Mouse (Mus musculus) neutrophil, adult 5-6 weeks (primary cell): ENCODE data around the gene Pla1a. TPM values are rescaled to one million over a fixed set of nuclear protein-coding genes. Genes with fewer than 3 reads are reported as not detected.
"Not testable (repeated sequence)": the region's sequence is repeated elsewhere in the genome, so short reads cannot be mapped to it uniquely, and the experiment has no call there.

Experiments
- ATAC-seq: fragments of 151-379, 151-347 bp; 2 replicates; pipeline ENCODE4 v1.8.0; 2017; ENCODE audit warnings: mild to moderate bottlenecking, moderate TSS enrichment; ENCODE audit not compliant: insufficient number of reproducible peaks, poor library complexity, low FRiP score, severe bottlenecking; ENCODE audit errors: extremely low read depth
- total RNA-seq: library from RNA; stranded (forward); fragments of 200-1000 nt; gene quantifications from 2 replicates; pipeline ENCODE4 v1.2.3, GENCODE M21; 2017

Pla1a gene
- total RNA-seq, 1 experiment from 2014 or later: 0.47 TPM

DNA sequence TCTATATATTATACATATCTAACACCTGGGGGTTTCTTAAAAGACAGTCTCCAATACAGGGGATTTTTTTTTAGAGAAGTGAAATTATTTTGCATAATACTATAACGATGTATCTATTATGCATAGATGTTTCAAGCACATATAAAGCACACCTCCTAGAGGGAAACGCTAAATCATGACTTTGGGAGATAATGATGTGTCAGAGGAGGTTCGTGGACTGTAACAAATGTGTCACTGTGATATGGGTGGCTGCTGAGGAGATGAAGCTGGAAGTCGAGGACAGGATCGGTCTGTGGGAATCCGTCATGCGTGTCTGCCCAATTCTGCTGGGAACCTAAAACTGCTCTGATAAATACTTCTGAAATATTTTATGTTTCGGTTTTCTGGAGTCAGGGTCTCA is 28.8 kb upstream of the Pla1a start:
- ATAC-seq: peak; percentile 33; the same call in 1 of the 2 replicates

DNA sequence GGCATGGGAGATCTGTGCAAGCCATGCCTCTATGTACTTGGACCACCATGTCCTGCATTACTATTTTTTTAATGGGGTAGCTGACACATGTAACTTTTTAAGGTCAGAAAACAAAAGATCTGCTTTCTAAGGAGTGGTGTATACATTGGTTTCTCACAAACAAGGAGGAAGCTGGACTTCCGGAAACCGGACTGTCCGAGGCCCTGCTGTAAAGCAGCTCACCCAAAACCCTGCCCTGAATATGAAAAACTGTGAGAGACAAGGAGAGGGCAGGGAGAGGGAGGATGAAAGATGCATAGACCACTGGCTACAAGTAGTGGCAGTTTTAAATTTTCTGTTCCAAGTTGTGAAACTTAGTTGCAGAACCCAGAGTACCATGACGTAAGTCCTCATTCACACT is 27.0 kb upstream of the Pla1a start:
- no peak for ATAC-seq

DNA sequence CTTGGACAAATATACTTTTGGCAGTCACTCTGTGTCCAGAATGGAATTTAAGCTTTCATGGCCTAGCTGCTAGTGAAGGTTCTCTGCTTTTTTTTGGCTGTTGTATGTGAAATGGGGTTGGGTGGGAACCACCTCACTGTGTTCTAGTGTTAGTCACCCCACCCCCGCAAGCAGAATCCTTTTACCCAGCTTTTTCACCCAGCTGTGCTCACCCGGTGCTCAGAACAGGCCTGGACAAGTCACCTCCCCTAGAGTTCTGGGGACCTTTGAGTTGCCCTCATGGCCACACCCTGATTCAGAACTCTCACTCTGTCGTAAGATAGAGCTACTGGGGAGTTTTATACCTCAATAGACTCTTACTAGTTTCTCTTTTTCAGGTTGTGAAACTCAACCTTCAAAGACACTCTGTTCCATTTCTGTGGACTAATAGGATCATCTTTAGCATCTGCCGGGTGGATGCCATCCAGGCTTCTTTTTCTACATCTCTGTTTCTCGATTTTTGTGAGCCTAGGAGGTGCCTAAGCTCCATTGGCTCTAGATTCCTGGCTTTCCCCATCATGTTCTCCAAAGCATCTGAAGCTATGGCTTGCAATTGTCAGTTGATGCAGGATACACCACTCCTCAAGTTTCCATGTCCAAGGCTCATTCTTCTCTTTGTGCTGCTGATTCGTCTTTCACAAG is 25.8 kb upstream of the Pla1a start:
- peak; percentile 53 for ATAC-seq

GRCm38 (mm10) chr16:38456812-38457567 is 24.0 kb upstream of the Pla1a start:
- ATAC-seq: peak; percentile 56

DNA sequence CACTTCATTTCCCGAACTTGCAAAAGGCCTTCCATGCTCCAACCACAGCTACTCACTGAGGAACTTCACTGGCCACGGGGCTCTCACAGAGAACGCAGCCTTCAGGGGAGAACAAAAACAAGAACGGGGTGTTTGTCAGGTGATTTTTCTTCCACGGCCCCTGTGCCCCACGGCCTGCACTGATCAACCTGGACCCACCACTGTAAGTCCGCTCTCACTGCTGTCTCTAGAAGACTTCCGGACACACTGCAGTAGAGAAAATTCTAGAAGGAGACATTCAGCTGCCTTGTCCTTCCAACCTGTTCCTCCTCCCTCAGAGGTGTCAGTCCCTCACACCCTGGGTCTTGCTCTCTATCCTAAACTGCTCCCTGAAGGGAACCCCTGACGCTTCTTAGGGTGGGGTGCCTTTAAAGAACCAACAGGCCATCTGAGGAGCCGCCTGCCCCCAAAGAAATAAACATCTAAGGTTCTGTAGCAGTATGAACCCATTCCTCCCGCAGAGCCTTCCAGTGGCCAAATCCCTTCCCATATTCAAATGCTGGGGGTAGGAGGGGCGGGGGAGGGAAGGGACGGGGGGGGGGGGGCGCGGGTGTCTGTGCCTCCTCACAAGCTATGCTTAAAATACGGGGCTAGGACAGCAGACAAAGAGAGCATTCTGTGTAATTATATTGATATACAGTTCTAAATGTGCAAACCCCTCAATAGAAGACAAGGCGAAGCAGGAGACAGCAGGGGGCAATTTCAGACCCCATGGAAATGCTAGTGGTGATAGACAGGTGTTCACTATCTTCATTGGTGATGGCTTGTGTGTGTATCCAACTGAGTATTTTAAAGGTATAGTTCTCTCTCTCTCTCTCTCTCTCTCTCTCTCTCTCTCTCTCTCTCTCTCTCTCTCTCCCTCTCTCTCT is 22.8 kb upstream of the Pla1a start, which contains the start of gene Cd80:
TSS of gene Cd80 (plus strand) at position 51 of the 908 bp plus-strand sequence.
- ATAC-seq: no peak

- no peak for ATAC-seq
These were observed 21.7 kb upstream of the Pla1a start for GRCm38 (mm10) chr16:38454533-38455254.

GRCm38 (mm10) chr16:38453952-38454351 is 21.0 kb upstream of the Pla1a start:
- ATAC-seq: no peak

GRCm38 (mm10) chr16:38453203-38453553 is 20.2 kb upstream of the Pla1a start:
- no peak for ATAC-seq

- ATAC-seq: peak; percentile 76
These were observed 19.7 kb upstream of the Pla1a start, which contains the start of gene Adprh for GRCm38 (mm10) chr16:38452442-38453202. Gene Adprh, minus strand, starts transcription at chr16:38452703.

GRCm38 (mm10) chr16:38451421-38452205 is 18.7 kb upstream of the Pla1a start:
- no peak for ATAC-seq

DNA sequence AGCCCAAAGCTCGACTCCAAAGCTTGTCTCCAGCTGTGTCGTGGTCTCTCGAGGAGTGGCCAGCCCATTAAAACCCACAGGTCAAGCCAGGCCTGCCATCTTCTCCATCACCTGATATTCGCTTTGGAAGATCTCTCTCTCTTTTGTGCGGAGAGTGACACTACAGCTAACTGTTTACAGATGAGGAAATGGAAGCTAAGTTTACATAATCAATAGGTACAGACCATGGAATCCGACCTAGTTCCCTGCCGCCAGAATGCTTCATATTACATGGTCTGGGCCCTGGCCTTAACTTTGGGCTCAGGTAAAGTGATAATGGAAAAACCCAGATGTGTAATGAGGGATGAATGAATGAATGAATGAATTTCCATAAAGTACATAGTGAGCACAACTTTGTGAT is 17.8 kb upstream of the Pla1a start:
- ATAC-seq: no peak

DNA sequence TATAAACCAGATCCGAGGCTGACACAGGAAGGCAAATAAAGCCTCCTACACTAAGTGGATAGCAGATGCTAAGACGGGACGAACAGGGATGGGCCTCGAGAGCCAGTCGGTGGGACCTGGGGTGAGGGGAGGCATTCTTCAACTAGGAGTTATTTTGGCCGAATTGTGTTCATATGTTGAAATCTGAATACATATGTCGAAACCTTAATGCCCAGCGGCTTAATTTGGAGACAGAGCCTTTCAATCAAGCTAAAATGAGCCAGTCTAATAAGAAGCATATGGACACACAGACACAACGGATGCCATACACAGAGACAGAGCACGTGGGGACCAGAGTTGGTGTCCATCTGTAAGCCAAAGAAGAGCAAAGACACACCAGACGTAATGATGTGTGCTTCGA is 15.5 kb upstream of the Pla1a start:
- ATAC-seq: no peak

GRCm38 (mm10) chr16:38447366-38447765 is 14.4 kb upstream of the Pla1a start:
- ATAC-seq: no peak

DNA sequence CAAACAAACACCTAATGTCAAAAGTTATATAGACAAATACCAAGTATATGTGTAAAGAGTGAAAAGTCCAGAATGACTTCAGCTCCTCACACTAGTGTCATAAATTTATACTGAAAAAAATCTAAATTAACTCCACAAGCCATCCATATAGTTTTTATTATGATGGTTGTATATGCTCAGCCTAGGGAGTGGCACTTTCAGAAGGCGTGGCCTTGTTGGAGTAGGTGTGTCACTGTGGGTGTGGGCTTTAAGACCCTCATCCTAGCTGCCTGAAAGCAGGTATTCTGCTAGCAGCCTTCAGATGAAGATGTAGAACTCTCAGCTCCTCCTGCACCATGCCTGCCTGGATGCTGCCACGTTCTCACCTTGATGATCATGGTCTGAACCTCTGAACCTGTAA is 13.2 kb upstream of the Pla1a start:
- ATAC-seq: not testable (repeated sequence)

GRCm38 (mm10) chr16:38445576-38445975 is 12.6 kb upstream of the Pla1a start:
- no peak for ATAC-seq

DNA sequence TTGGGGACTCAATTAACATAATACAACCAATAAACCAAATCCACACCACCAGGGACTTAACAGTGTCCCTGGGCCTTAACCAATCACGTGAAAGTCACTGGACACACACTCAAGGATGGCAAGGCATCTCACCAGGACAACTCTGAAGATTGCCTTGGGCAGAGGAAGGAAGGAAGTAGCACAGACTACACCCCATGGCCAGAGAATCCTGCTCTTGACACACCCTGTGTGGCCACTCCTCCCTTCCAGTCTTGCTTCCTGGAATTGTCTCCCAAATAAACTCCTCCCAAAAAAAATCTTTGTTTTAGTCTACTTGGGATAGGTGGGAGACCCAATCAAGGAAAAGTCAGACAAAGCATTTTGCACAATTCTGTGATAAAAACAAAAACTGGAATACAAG is 12.1 kb upstream of the Pla1a start:
- ATAC-seq: no peak

DNA sequence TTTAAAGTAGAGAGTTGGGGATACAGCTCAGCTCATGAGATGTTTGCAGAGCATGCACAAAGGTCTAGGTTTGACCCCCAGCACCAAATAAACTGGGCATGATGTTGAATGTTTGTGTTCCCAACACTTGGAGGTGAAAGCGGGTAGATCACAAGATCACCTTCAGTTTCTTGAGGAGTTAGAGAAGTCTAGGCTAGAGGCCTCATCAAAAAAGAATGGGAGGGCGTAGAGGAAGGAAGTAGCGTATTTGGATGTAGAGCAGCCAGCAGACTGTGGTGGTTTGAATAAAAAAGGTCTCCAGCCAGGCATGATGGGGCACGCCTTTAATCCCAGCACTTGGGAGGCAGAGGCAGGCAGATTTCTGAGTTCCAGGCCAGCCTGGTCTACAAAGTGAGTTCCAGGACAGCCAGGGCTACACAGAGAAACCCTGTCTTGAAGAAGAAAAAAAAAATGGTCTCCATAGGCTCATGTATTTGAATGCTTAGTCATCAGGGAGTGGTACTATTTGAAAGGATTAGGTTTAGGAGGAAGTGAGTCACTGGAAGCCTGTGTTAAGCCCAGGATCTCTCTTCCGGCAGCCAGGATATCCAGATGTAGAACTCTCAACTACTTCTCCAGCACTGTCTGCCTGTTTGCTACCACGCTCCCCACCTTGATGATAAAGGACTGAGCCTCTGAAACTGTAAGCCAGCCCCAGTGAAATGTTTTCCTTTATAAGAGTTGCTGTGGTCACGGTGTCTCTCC is 10.9 kb upstream of the Pla1a start:
- no peak for ATAC-seq
